Mouse (Mus musculus) NIH3T3 (cell line): ENCODE results near the gene Pianp.

Experiments
- DNase-seq: peaks from one replicate; pipeline ENCODE4 v3.0.0-alpha.2; 2012; ENCODE audit warnings: low read depth

Gene Pianp

DNA sequence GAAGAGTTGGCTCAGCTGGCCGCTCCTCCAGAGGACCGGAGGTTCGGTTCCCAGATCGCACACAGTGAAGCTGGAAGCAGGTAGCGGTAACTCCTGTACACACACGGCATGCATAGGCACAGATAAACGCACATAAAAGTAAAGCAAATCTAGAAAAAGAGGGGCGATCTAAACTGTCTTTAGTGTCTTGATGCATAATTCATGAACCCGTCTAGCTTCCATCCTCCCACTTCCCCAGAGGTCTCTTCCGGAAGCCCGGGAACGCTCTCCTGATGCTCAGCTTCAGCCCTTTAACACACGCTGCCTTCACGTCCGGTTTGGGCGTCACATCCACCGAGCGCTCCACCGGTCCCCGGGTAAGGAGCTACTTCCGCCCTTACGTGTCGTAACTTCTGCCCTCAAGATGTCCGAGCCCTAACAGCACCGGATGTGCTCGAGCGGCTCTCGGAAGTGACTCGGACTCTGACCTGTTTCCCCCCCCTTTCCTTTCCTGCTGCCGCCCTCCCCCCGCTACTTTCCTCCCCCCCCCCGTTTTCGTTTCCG is 12.2 kb downstream of the Pianp start:
- DNase-seq, result peak; percentile 99

GRCm38 (mm10) chr6:125009129-125009180 is 12.5 kb downstream of the Pianp start, which contains the start of gene Zfp384:
Zfp384 (plus strand) TSS chr6:125009145.
- no peak for DNase-seq

DNA sequence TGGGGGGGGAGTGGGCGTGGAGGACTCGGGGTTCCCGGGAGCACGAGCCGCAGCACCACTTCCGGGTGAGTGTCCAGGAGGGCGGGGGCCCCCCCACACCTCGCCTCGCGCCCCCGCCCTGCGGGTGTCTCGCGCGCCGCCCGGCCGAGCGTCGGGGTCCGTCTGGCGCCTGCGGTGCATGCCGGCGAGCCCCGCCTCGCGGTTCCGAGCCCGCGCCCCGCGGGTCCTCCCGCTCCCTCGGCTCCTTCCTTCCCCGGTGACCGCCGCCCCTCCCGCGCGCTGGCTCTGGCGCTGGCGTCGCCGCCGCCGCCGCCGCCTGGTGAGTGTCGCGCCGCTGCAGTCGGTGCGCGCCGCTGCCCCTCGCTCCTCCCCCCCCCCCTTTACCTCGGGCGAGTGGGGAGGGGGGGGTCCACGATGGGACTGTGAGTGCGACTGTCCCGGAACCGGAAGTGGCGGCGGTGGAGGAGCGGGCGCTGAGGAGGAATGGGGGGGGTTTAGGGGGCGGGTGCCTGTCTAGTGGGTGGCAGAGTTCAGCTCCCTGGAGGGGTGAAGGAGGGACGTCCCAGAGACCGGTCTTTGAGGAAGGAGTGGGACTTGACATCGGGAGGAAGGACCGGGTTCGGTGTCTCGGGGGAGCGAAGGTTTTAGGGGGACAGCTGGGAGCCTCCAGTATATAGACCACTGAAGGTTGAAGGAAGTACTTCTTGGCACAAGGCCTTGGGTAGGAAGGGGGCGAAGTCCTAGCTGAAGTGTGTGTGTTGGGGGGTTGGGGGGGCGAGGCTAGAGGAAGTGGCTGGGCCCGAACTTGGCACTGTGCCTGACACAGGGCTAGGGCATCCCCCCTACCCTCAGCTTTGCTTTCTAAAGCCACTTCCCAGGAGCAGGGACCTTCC is 12.9 kb downstream of the Pianp start:
- DNase-seq, result peak; percentile 90

DNA sequence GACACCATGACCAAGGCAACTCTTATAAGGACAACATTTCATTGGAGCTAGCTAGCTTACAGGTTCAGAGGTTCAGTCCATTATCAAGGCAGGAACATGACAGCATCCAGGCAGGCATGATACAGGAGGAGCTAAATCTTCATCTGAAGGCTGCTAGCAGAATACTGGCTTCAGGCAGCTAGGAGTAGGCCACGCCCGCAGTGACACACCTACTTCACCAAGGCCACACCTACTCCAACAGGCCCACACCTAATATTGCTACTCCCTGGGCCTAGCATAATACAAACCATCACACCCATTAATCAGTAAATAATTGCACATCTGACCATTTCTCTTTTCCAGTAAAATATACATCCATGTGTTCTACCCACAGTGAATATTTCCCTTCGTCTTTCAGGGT is 21.2 kb downstream of the Pianp start:
- no peak for DNase-seq

DNA sequence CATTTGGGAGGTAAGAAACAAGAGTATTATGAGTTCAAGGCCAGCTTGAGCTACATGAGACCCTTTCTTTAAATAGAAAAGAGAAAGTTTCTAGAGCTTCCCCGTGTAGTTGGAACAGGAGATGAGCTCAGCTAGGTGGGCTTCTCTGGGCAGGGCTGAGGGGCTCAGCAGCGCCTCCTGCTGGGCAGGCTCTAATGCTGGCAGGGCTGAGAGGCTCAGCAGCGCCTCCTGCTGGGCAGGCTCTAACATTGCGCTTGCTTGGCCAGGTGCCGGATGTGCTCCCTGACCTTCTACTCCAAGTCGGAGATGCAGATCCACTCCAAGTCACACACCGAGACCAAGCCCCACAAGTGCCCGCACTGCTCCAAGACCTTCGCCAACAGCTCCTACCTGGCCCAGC is 34.0 kb downstream of the Pianp start:
- DNase-seq, result peak; percentile 66

DNA sequence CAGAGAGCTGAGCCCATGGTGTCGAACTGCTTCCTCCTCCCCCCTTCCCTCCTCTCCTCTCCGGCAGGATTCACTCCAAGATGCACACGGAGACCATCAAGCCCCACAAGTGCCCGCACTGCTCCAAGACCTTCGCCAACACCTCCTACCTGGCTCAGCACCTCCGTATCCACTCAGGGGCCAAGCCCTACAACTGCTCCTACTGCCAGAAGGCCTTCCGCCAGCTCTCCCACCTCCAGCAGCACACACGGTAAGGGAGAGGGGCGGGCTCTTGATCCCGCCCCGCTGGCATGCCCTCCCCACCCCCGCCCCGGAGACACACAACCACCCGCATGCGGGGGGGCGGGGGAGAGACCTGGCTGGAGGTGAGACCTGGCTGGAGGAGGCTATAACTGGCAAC is 35.1 kb downstream of the Pianp start:
- DNase-seq, result no peak

DNA sequence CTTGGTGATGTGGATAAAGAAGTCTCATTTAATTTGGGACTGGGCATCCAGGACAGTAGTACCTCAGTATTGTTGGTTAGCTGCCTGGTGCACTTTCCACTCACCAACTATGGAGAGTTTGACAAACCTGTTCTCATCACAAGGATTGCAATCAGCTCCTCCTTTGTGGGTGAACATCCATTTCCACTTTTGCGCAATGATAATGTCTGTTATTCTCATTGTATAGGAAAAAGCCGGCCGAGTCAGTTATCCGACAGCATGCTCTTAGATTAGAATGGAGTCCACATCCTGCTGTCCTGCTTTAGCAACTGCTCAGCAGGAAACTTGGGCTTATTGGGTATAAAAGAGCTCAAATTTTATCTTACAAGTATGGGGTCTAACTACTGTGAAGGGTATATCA is 42.2 kb downstream of the Pianp start:
- DNase-seq, result no peak

- DNase-seq, result no peak
These were observed 42.6 kb downstream of the Pianp start for GRCm38 (mm10) chr6:125039131-125039530.

DNA sequence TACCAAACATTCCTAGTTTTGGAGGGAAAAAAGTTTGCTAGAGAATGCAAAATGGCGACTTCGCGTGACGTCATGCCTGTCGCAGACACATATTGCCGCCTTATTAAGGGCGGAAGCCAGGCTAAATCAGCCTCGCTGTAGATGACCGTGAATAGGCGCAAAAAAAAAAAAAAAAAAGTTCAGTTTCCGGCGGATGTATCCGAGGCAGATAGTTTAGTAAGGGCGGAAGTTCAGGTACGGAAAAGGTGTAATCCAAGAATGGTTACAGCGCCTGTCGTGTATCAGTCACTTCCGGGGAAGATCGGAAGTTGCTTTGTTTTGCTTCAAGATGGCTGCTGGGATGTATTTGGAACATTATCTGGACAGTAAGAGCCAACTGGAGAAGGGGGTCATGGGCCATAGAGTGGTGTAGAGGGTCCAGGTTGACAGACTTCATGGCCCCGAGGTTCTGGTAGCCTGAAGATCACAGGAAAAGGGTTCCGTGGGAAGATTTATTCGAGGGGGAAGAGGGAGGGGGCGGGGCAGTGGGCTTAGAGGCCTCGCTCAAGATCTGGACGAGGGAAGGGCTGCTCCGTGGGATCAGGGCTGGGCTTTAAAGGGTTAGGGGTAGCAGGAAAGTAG is 43.1 kb downstream of the Pianp start, which contains the start of gene Ing4:
Ing4 (plus strand) TSS at position 228 of the 621 bp plus-strand sequence.
- peak; percentile 98 for DNase-seq

GRCm38 (mm10) chr6:125040221-125040620 is 43.7 kb downstream of the Pianp start:
- no peak for DNase-seq

DNA sequence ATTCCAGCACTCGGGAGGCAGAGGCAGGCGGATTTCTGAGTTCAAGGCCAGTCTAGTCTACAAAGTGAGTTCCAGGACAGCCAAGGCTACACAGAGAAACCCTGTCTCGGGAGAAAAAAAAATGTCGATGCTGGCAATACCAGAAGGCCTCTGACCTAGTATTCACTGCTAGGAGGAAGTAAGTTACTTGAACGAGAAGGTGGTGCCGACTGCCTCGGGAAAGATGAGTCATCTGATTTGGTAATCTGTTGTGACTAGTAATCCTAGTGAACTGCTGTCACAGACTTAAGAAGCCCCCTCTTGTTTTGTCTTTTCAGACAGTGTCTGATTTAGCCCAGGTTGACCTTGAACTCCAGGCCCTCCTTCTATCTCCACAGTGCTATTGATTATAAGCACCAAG is 44.6 kb downstream of the Pianp start:
- no peak for DNase-seq

DNA sequence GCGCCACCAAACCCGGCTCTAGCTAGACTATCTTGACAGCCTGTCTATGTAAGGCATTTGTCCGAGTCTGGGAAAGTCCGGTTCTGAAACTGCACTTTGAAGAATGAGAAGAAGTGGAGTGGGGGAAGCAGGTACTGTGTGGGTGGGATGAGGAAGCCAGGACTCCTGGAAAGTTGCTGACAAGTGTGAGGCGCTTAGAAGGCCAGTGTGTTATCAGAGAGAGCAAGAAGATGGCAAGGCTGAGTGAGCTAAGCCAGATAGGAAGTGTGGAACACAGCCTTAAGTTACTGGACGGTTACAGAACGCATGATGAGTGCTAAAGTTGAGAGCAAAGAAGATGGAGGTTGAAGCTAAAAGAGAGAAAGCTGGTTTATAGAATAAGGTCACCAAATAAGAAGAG is 45.6 kb downstream of the Pianp start:
- no peak for DNase-seq

GRCm38 (mm10) chr6:125046691-125047090 is 50.2 kb downstream of the Pianp start:
- peak; percentile 92 for DNase-seq

- no peak for DNase-seq
These were observed 53.2 kb downstream of the Pianp start, which contains the start of gene Acrbp for GRCm38 (mm10) chr6:125049678-125050077. Acrbp (plus strand) TSS chr6:125049689.

DNA sequence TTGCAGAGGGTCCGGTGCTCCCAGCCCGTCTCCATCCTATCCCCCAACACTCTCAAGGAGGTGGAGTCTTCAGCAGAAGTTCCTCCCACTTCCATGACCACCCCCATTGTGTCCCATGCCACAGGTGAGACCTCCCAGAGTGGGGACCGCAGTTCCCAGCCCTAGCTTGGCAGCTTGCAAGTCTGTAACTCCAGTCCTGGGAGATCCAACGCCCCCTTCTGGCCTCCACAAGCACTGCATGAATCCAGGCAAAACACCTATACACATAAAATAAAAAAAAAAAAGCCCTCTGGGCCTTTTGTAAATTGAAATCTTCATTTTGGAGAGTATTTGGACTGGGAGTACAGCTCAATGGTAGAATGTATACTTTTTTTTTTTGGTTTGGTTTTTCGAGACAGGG is 54.7 kb downstream of the Pianp start:
- peak; percentile 57 for DNase-seq
